Mouse (Mus musculus) spleen, adult 2 months (tissue): Measurements from ENCODE around the gene Ccdc185. TPM values are rescaled to one million over a fixed set of nuclear protein-coding genes. Genes with fewer than 3 reads are reported as not detected.

Experiments
- DNase-seq, 2 experiments: peaks; one replicate each; pipeline versions ENCODE4 v3.0.0 to v3.0.0-alpha.2; 2012 to 2021; ENCODE audit warnings: low spot score in 2 of 2, low read depth in 1 of 2
- H3K27ac ChIP-seq: fragments of 200-500 bp; 2 replicates; pipeline ENCODE4 v1.5.1; 2012; ENCODE audit warnings: low read length, inconsistent platforms; ENCODE audit not compliant: insufficient read depth
- H3K27me3 ChIP-seq: fragments of 200-500 bp; 2 replicates; pipeline ENCODE4 v1.6.1; 2012; ENCODE audit warnings: mild to moderate bottlenecking, moderate library complexity, low read length, inconsistent platforms; ENCODE audit not compliant: control insufficient read depth, insufficient read depth
- H3K36me3 ChIP-seq: fragments of 200-500 bp; 2 replicates; pipeline ENCODE4 v1.6.1; 2012; ENCODE audit warnings: mild to moderate bottlenecking, low read length, inconsistent platforms; ENCODE audit not compliant: control insufficient read depth, insufficient read depth
- H3K4me1 ChIP-seq: fragments of 200-500 bp; 2 replicates; pipeline ENCODE4 v1.6.1; 2011; ENCODE audit warnings: inconsistent platforms; ENCODE audit not compliant: control insufficient read depth, insufficient read depth, insufficient read length
- H3K4me3 ChIP-seq: fragments of 200-500 bp; 2 replicates; pipeline ENCODE4 v1.5.1; 2011; ENCODE audit warnings: mild to moderate bottlenecking, inconsistent platforms; ENCODE audit not compliant: insufficient read depth, insufficient read length; ENCODE audit errors: extremely low read depth
- CTCF ChIP-seq: fragments of 200-500 bp; IDR thresholded peaks from 2 replicates; pipeline ENCODE4 v1.5.1; 2011; ENCODE audit warnings: mild to moderate bottlenecking, inconsistent platforms; ENCODE audit not compliant: insufficient read depth, insufficient read length, insufficient replicate concordance; ENCODE audit errors: extremely low read depth
- POLR2A ChIP-seq: fragments of 200-500 bp; IDR thresholded peaks from 2 replicates; pipeline ENCODE4 v1.6.1; 2011; ENCODE audit warnings: low read depth, low read length, inconsistent platforms
- WGBS: fragments of 180-500 bp; shearing (Covaris S2); methylation state at CpG from one replicate; pipeline ENCODE4 v1.1.7; 2018; 5-methylcytosine and 5-hydroxymethylcytosine counted together
- polyA plus RNA-seq: library from polyadenylated mRNA; depleted of rRNA; stranded (reverse); fragments of >200 nt; gene quantifications from 2 replicates; pipeline ENCODE4 v1.2.3, GENCODE M21; 2012; rRNA removed

The Ccdc185 gene
- not detected in 2 replicates for polyA plus RNA-seq

GRCm38 (mm10) chr1:182749080-182749479 is at the start of gene Ccdc185:
Ccdc185 (minus strand) TSS chr1:182749180.
- TF ChIP-seq POLR2A: no peak
- no peak for TF ChIP-seq CTCF
- H3K27ac ChIP-seq: no peak within 1 kb of the TSS
- WGBS: 89% methylated on average over 9 of the region's 9 CpGs
- DNase-seq: no peak
- no peaks in the 10 kb centered on the region for H3K27me3 ChIP-seq
- no peak within 1 kb of the TSS for H3K4me3 ChIP-seq
- H3K4me1 ChIP-seq: no peaks in the 10 kb centered on the region
- H3K36me3 ChIP-seq: no peaks in the 10 kb centered on the region

- DNase-seq: no peak
- 92% methylated on average over 14 of the region's 14 CpGs for WGBS
- no peak for TF ChIP-seq CTCF
- TF ChIP-seq POLR2A: no peak
- H3K4me3 ChIP-seq: no peak overlapping the region
- H3K27ac ChIP-seq: no peak overlapping the region
- no peaks in the 10 kb centered on the region for H3K36me3 ChIP-seq
- H3K27me3 ChIP-seq: no peaks in the 10 kb centered on the region
- H3K4me1 ChIP-seq: no peaks in the 10 kb centered on the region
Measured at GRCm38 (mm10) chr1:182797048-182797447, 48.1 kb upstream of the Ccdc185 start.

- Histone ChIP-seq H3K36me3 (no peaks in the 10 kb centered on the region), H3K27me3 (no peaks in the 10 kb centered on the region), H3K4me1 (no peaks in the 10 kb centered on the region), H3K27ac (no peak overlapping the region), H3K4me3 (no peak overlapping the region)
- WGBS: 95% methylated on average over 9 of the region's 9 CpGs
- no peak for DNase-seq
- TF ChIP-seq CTCF (no peak), POLR2A (no peak)
Measured at GRCm38 (mm10) chr1:182794628-182795027, 45.6 kb upstream of the Ccdc185 start.

GRCm38 (mm10) chr1:182794221-182794620 is 45.2 kb upstream of the Ccdc185 start:
- 87% methylated on average over 10 of the region's 10 CpGs for WGBS
- no peak for DNase-seq
- Histone ChIP-seq H3K27me3 (no peaks in the 10 kb centered on the region), H3K4me1 (no peaks in the 10 kb centered on the region), H3K4me3 (no peak overlapping the region), H3K36me3 (no peaks in the 10 kb centered on the region), H3K27ac (no peak overlapping the region)
- TF ChIP-seq POLR2A (no peak), CTCF (no peak)

- H3K4me1 ChIP-seq: no peaks in the 10 kb centered on the region
- WGBS: 10% methylated on average over 16 of the region's 16 CpGs
- no peak overlapping the region for H3K4me3 ChIP-seq
- no peak overlapping the region for H3K27ac ChIP-seq
- no peak for TF ChIP-seq POLR2A
- TF ChIP-seq CTCF: no peak
- no peaks in the 10 kb centered on the region for H3K27me3 ChIP-seq
- H3K36me3 ChIP-seq: no peaks in the 10 kb centered on the region
- DNase-seq: peak in 1 of 2 experiments; percentile 9
Measured at GRCm38 (mm10) chr1:182792521-182793071, 43.6 kb upstream of the Ccdc185 start.

GRCm38 (mm10) chr1:182788896-182789295 is 39.9 kb upstream of the Ccdc185 start:
- 81% methylated on average over 6 of the region's 6 CpGs for WGBS
- H3K36me3 ChIP-seq: no peaks in the 10 kb centered on the region
- H3K27me3 ChIP-seq: no peaks in the 10 kb centered on the region
- H3K4me3 ChIP-seq: no peak overlapping the region
- no peak for DNase-seq
- no peak overlapping the region for H3K27ac ChIP-seq
- TF ChIP-seq POLR2A: no peak
- no peaks in the 10 kb centered on the region for H3K4me1 ChIP-seq

- 62% methylated on average over 7 of the region's 7 CpGs for WGBS
- Histone ChIP-seq H3K4me3 (no peak overlapping the region), H3K27ac (no peak overlapping the region), H3K4me1 (no peaks in the 10 kb centered on the region), H3K27me3 (no peaks in the 10 kb centered on the region), H3K36me3 (no peaks in the 10 kb centered on the region)
- no peak for DNase-seq
- TF ChIP-seq CTCF: no peak
- TF ChIP-seq POLR2A: no peak
Measured at GRCm38 (mm10) chr1:182787030-182787429, 38.0 kb upstream of the Ccdc185 start.
